Mouse (Mus musculus): ENCODE results near the gene BC117090. TPM values are rescaled to one million over a fixed set of nuclear protein-coding genes. Genes with fewer than 3 reads are reported as not detected.

The BC117090 gene
- polyA plus RNA-seq, 1 experiment from 2014 or later: not detected

Other genes starting within 250 kb of the BC117090 start
- 0.23 and 0.43 TPM in 2 replicates for gene Csta1, start 203.1 kb downstream of the BC117090 start, polyA plus RNA-seq (2015; fragmentation: Nextera tagmentation; extraction: Ambion mirVana)
- gene Stfa2l1, start 177.5 kb downstream of the BC117090 start, polyA plus RNA-seq (2015; fragmentation: Nextera tagmentation; extraction: Ambion mirVana): 1.0 and 1.3 TPM in 2 replicates
- gene Gm5483, start 150.1 kb downstream of the BC117090 start, polyA plus RNA-seq (2015; fragmentation: Nextera tagmentation; extraction: Ambion mirVana): 3.0 and 6.3 TPM in 2 replicates
- not detected in 2 replicates for gene Gm5416, start 123.9 kb downstream of the BC117090 start, polyA plus RNA-seq (2015; fragmentation: Nextera tagmentation; extraction: Ambion mirVana)
- 0.84 and 1.9 TPM in 2 replicates for gene 2010005H15Rik, start 112.9 kb downstream of the BC117090 start, polyA plus RNA-seq (2015; fragmentation: Nextera tagmentation; extraction: Ambion mirVana)
- 4.6 and 10.1 TPM in 2 replicates for gene Stfa1, start 57.4 kb downstream of the BC117090 start, polyA plus RNA-seq (2015; fragmentation: Nextera tagmentation; extraction: Ambion mirVana)
- gene BC100530, start 33.4 kb upstream of the BC117090 start, polyA plus RNA-seq (2015; fragmentation: Nextera tagmentation; extraction: Ambion mirVana): 4.5 and 11.0 TPM in 2 replicates
- gene Stfa2, start 74.1 kb upstream of the BC117090 start, polyA plus RNA-seq (2015; fragmentation: Nextera tagmentation; extraction: Ambion mirVana): 0.49 and 2.3 TPM in 2 replicates
- 1.0 and 3.3 TPM in 2 replicates for gene Stfa3, start 121.1 kb upstream of the BC117090 start, polyA plus RNA-seq (2015; fragmentation: Nextera tagmentation; extraction: Ambion mirVana)
- gene Casr, start 227.8 kb upstream of the BC117090 start, polyA plus RNA-seq (2015; fragmentation: Nextera tagmentation; extraction: Ambion mirVana): 0.04 TPM in 1 of 2 replicates, not detected in the other